Mouse (Mus musculus): ENCODE measurements at regions not wholly inside any gene's neighbourhood (a gene's known extent, or its start where the extent isn't known, plus 50 kb on each side); places are given as distances from the start of the nearest gene placed in this dataset.

DNA sequence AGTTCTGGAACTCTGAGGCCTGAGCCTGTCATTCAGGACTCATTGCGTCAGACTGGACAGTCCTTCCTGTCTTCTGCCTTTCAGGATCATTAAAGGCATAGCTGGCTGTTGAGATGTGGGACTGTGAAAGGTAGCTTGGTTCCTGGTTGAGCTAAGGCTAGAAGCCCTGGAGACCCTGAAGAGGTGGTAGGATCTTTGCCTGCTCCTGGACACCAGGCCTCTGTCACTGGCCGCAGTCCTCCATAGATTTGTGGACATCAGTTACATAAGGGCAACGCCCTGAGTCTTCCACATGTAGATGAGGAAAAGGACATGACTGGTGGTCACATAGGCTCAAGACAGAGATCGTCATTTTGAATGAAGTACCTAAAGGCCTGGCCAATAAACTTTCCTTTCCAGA lies 127.9 kb downstream of the Opa1 start:
- ATAC-seq, result no peak
- 91% methylated on average over 4 of the region's 4 CpGs for WGBS
- Histone ChIP-seq H3K4me2 (ENCODE audit: low read length) (no peak overlapping the region), H3K9me3 (replicated peaks; ENCODE audit: control insufficient read depth, low read length) (no peaks in the 10 kb centered on the region), H3K27me3 (replicated peaks; ENCODE audit: control insufficient read depth, insufficient read depth, low read length) (no peaks in the 10 kb centered on the region), H3K36me3 (ENCODE audit: control insufficient read depth, insufficient read depth, low read length) (no peaks in the 10 kb centered on the region), H3K27ac (ENCODE audit: low read depth, low read length) (no peak overlapping the region), H3K9ac (ENCODE audit: low read length) (no peak overlapping the region), H3K4me1 (ENCODE audit: control insufficient read depth, insufficient read depth, low read length) (no peaks in the 10 kb centered on the region), H3K4me3 (ENCODE audit: low read depth, low read length) (no peak overlapping the region)
- no peak for DNase-seq (ENCODE audit: low spot score)

DNA sequence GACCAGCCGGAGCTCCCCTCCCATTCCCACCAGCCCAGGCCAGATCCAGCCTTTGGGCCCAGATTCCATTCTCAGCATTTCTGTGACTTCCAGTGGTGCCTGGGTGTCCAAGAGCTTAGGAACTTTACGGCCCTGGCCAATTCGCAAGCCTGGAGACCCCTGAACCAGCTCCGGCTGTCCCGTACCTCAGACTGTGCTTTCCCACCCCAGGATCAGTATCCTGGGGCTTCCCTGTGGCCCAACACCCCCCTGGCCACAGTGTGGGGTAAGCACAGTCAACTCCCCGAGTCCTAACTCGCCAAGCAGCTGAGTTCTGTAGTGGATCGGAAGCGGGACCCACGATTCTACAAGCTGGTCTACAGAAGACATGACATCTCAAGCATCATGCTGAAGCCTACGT lies 128.5 kb downstream of the Opa1 start:
- no peaks in the 10 kb centered on the region for H3K27me3 ChIP-seq (replicated peaks; ENCODE audit: control insufficient read depth, insufficient read depth, low read length)
- no peaks in the 10 kb centered on the region for H3K36me3 ChIP-seq (ENCODE audit: control insufficient read depth, insufficient read depth, low read length)
- WGBS, result 92% methylated on average over 11 of the region's 11 CpGs
- H3K9me3 ChIP-seq (replicated peaks; ENCODE audit: control insufficient read depth, low read length), result no peaks in the 10 kb centered on the region
- ATAC-seq (no peak), DNase-seq (ENCODE audit: low spot score) (no peak)
- no peak overlapping the region for H3K4me3 ChIP-seq (ENCODE audit: low read depth, low read length)
- no peak overlapping the region for H3K9ac ChIP-seq (ENCODE audit: low read length)
- no peak overlapping the region for H3K4me2 ChIP-seq (ENCODE audit: low read length)
- H3K27ac ChIP-seq (ENCODE audit: low read depth, low read length), result no peak overlapping the region
- peaks cover 2% of the 10 kb centered on the region; the same call in 1 of the 2 replicates for H3K4me1 ChIP-seq (ENCODE audit: control insufficient read depth, insufficient read depth, low read length)

DNA sequence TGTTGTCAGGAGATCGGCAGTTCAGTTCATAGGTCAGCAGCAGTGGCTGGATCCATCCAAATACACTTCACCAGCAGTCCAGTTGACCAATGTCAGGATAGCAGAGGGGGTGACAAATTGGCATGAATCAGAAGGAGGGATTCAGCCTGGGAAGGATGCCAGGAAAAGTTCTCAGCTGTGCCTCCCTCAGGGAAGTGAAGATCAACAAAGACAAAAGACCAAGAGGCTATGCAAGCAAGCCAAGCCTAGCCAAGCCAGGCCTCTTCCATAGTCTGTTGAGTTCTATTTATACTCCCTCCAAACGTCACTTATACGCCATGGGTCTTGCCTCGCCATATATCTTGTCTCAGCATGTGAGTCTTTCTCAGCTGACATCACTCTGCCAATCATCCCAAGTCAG lies 129.9 kb downstream of the Opa1 start:
- Histone ChIP-seq H3K4me2 (ENCODE audit: low read length) (no peak overlapping the region), H3K9ac (ENCODE audit: low read length) (no peak overlapping the region), H3K36me3 (ENCODE audit: control insufficient read depth, insufficient read depth, low read length) (no peaks in the 10 kb centered on the region), H3K9me3 (replicated peaks; ENCODE audit: control insufficient read depth, low read length) (no peaks in the 10 kb centered on the region), H3K27me3 (replicated peaks; ENCODE audit: control insufficient read depth, insufficient read depth, low read length) (no peaks in the 10 kb centered on the region), H3K4me3 (ENCODE audit: low read depth, low read length) (no peak overlapping the region), H3K27ac (ENCODE audit: low read depth, low read length) (no peak overlapping the region), H3K4me1 (ENCODE audit: control insufficient read depth, insufficient read depth, low read length) (peaks cover 2% of the 10 kb centered on the region; the same call in 1 of the 2 replicates)
- ATAC-seq (no peak), DNase-seq (ENCODE audit: low spot score) (no peak)
- whole genome bisulfite sequencing, result 88% methylated on average over 4 of the region's 4 CpGs

DNA sequence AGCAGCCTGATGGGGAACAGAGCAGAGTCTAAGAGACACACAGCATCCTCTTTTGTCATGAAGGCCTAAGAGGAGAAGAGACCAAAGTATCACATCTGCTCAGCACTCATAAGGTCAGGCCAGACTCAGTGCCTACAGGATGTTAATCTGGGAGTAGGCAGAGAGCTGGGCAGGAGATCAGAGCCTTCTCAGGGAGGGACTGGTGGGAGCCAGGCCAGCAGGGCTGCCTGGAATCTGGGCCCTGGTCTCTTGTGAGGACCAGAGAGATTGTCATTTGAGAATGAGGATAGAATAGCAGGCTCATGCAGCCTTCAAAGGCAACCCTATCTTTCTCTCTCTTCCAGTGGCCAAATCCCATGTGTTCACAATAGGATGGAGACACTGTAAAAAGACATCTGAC lies 132.3 kb downstream of the Opa1 start:
- Histone ChIP-seq H3K9ac (ENCODE audit: low read length) (no peak overlapping the region), H3K4me1 (ENCODE audit: control insufficient read depth, insufficient read depth, low read length) (peaks cover 4% of the 10 kb centered on the region; the same call in 1 of the 2 replicates), H3K36me3 (ENCODE audit: control insufficient read depth, insufficient read depth, low read length) (no peaks in the 10 kb centered on the region), H3K27ac (ENCODE audit: low read depth, low read length) (no peak overlapping the region), H3K27me3 (replicated peaks; ENCODE audit: control insufficient read depth, insufficient read depth, low read length) (no peaks in the 10 kb centered on the region), H3K9me3 (replicated peaks; ENCODE audit: control insufficient read depth, low read length) (no peaks in the 10 kb centered on the region), H3K4me3 (ENCODE audit: low read depth, low read length) (no peak overlapping the region), H3K4me2 (ENCODE audit: low read length) (no peak overlapping the region)
- DNase-seq (ENCODE audit: low spot score) (no peak), ATAC-seq (no peak)

DNA sequence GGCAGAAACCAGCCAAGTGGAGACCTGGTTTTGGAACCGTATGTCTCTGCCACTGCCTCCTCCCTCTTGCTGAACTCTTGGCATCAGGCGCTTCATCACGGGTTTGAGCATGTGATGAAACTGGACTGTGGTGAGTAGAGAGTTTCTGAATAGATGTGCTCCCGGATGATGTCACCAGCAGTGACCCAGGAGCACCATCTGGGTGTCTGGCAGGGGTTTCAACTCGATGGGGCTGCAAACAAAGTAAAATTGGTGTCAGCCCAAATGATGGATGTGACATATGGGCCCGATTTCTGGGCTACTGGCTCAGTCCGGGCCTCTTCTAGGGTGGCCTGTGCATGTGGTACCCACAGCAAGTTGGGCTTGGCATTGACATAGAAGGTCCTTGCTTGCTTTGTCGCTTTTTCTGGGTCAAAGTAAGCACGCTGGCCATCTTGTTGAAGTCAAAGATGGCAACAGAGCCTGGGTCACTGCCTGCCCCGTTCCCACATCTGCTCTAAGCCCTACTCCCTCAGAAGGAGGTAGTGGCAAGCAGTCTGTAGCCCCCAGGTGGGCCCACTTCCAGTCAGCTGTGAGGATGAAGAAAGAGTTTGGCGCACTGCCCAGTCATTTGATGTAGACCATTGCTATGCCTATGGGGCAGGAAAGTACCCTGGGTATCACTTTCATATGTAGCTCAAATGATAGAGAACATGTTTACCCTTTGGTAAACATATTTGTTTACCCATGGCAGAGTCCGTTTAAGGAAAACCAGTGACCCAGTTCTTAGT lies 133.0 kb downstream of the Opa1 start:
- Histone ChIP-seq H3K4me3 (ENCODE audit: low read depth, low read length) (no peak overlapping the region), H3K4me1 (ENCODE audit: control insufficient read depth, insufficient read depth, low read length) (peaks cover 4% of the 10 kb centered on the region; the same call in 1 of the 2 replicates), H3K36me3 (ENCODE audit: control insufficient read depth, insufficient read depth, low read length) (no peaks in the 10 kb centered on the region), H3K4me2 (ENCODE audit: low read length) (no peak overlapping the region), H3K9ac (ENCODE audit: low read length) (no peak overlapping the region), H3K27me3 (replicated peaks; ENCODE audit: control insufficient read depth, insufficient read depth, low read length) (no peaks in the 10 kb centered on the region), H3K9me3 (replicated peaks; ENCODE audit: control insufficient read depth, low read length) (no peaks in the 10 kb centered on the region), H3K27ac (ENCODE audit: low read depth, low read length) (no peak overlapping the region)
- WGBS, result 67% methylated on average over 12 of the region's 12 CpGs
- peak; percentile 70 for DNase-seq (ENCODE audit: low spot score)
- peak; percentile 65 for ATAC-seq

DNA sequence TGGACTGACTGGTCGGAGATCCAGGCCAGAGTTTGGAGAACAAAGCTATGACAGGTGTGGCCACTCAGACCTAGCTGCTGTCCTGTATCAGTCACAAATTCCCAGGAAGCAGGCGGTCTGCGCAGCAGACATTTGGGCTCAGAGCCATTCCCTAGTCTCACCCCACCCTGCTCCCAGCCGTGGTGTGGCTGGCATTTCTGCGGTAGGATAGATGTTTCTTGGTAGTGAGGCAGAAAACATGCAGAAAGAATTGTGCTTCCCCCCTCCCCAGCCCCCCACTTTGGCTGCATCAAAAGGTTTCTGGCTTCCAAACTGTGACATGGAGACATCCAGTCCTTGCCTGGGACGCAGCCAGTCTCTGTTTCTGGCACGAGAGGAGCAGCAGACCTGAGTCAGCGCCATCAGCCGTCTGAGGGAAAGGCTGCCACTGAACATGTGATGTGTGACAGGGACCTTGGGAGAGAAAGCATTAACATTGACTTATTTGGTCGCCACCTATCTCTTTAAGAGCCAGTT lies 135.5 kb downstream of the Opa1 start:
- DNase-seq (ENCODE audit: low spot score), result peak; percentile 89
- Histone ChIP-seq H3K4me1 (ENCODE audit: control insufficient read depth, insufficient read depth, low read length) (peaks cover 7% of the 10 kb centered on the region), H3K27me3 (replicated peaks; ENCODE audit: control insufficient read depth, insufficient read depth, low read length) (peaks cover 7% of the 10 kb centered on the region; the same call in 1 of the 2 replicates), H3K36me3 (ENCODE audit: control insufficient read depth, insufficient read depth, low read length) (no peaks in the 10 kb centered on the region), H3K4me2 (ENCODE audit: low read length) (no peak overlapping the region), H3K4me3 (ENCODE audit: low read depth, low read length) (no peak overlapping the region), H3K9me3 (replicated peaks; ENCODE audit: control insufficient read depth, low read length) (no peaks in the 10 kb centered on the region), H3K27ac (ENCODE audit: low read depth, low read length) (0 out of 2 replicates have a peak overlapping the region, but pooled peaks have one; percentile 16), H3K9ac (ENCODE audit: low read length) (no peak overlapping the region)
- ATAC-seq, result peak; percentile 72
- 51% methylated on average over 10 of the region's 10 CpGs for WGBS

DNA sequence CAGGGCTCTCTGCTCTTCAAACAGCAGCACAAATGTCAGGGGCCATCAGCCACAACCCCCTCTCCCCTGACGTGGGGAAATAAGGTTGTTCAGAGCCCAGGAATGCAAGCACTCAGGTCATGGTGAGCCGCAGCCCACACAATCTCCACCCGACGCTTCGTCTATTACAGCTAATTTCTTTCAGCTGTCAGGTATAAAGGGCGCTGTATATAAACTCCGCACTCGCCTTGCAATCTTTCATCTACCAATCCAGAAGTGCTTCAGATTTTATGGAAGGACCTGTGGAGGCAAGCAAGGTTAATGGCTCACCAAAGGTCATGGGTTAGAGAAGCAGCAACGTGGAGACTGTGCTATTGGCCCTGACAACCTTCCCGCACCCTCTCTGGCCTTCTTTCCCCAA lies 139.8 kb downstream of the Opa1 start:
- H3K4me1 ChIP-seq (ENCODE audit: control insufficient read depth, insufficient read depth, low read length), result peaks cover 11% of the 10 kb centered on the region
- H3K4me2 ChIP-seq (ENCODE audit: low read length), result no peak overlapping the region
- peaks cover 40% of the 10 kb centered on the region for H3K27me3 ChIP-seq (replicated peaks; ENCODE audit: control insufficient read depth, insufficient read depth, low read length)
- DNase-seq (ENCODE audit: low spot score), result no peak
- no peak overlapping the region for H3K9ac ChIP-seq (ENCODE audit: low read length)
- H3K27ac ChIP-seq (ENCODE audit: low read depth, low read length), result no peak overlapping the region
- no peaks in the 10 kb centered on the region for H3K9me3 ChIP-seq (replicated peaks; ENCODE audit: control insufficient read depth, low read length)
- no peaks in the 10 kb centered on the region for H3K36me3 ChIP-seq (ENCODE audit: control insufficient read depth, insufficient read depth, low read length)
- no peak overlapping the region for H3K4me3 ChIP-seq (ENCODE audit: low read depth, low read length)
- ATAC-seq, result no peak
- WGBS, result 67% methylated on average over 10 of the region's 10 CpGs

DNA sequence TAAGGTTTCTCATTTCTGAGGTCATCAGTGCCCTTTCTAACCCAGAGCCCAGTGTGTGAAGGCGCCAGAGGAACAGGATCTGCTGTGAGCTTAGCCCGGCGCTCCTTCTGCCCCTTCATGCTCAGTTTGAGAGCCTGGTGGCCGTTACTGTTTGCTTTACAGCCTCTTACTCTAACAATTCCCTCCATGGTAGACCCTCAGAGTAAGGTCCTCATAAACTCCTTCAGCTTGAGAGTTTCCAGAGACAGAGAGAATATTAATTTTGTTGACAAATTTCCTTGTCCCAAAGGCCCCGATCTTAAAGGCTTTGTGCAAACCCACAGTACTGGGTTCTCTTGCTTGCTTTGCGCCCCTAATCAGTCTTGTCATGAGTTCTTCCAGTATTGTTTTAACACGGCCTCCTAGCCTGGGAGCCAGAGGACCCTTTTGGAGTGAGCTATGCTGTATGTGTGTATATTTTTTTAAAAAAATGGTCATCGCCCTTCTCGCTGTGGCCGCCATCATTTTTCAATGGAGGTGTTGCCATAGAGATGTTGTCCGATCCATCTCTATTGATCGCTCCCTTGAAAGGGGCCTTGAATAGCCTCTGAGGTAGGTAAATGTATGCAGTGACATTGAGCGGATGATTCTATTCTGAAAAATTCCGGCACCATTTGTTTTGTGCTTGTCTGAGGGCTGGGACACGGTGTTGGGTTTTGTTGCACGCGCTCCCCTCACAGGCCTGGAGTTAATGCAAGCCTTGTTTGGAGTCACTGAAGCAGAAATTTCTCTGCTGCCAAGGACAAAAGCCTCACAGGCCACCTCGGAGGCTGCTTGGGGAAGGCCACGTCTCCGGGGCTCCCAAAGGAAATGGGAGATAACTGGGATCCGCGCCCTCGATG lies 140.7 kb downstream of the Opa1 start:
- ATAC-seq, result peak; percentile 87
- no peak overlapping the region for H3K4me3 ChIP-seq (ENCODE audit: low read depth, low read length)
- DNase-seq (ENCODE audit: low spot score), result peak; percentile 88
- H3K27ac ChIP-seq (ENCODE audit: low read depth, low read length), result peak overlapping the region; percentile 15; the same call in 1 of the 2 replicates
- WGBS, result 10% methylated on average over 23 of the region's 23 CpGs
- no peaks in the 10 kb centered on the region for H3K9me3 ChIP-seq (replicated peaks; ENCODE audit: control insufficient read depth, low read length)
- H3K4me2 ChIP-seq (ENCODE audit: low read length), result peak overlapping the region; percentile 16; the same call in 1 of the 2 replicates
- peaks cover 43% of the 10 kb centered on the region for H3K27me3 ChIP-seq (replicated peaks; ENCODE audit: control insufficient read depth, insufficient read depth, low read length)
- no peak overlapping the region for H3K9ac ChIP-seq (ENCODE audit: low read length)
- no peaks in the 10 kb centered on the region for H3K36me3 ChIP-seq (ENCODE audit: control insufficient read depth, insufficient read depth, low read length)
- H3K4me1 ChIP-seq (ENCODE audit: control insufficient read depth, insufficient read depth, low read length), result peaks cover 9% of the 10 kb centered on the region

Measured in forebrain, embryonic 14.5 days (tissue).